Mouse (Mus musculus) liver, adult 10 weeks (tissue): ENCODE measurements around the gene Olfr33. TPM values are rescaled to one million over a fixed set of nuclear protein-coding genes. Genes with fewer than 3 reads are reported as not detected.

ENCODE experiments used
- polyA plus RNA-seq: library from polyadenylated mRNA; stranded (reverse); fragments of 350-450 nt; fragmentation: Illumina TruSeq; extraction: RNeasy Lipid Tissue Mini Kit (QIAGEN cat#74804); gene quantifications from one replicate; pipeline ENCODE4 v1.2.3, GENCODE M21; 2014; ENCODE audit warnings: low read depth, low replicate concordance

Gene Olfr33
- not detected for polyA plus RNA-seq

DNA sequence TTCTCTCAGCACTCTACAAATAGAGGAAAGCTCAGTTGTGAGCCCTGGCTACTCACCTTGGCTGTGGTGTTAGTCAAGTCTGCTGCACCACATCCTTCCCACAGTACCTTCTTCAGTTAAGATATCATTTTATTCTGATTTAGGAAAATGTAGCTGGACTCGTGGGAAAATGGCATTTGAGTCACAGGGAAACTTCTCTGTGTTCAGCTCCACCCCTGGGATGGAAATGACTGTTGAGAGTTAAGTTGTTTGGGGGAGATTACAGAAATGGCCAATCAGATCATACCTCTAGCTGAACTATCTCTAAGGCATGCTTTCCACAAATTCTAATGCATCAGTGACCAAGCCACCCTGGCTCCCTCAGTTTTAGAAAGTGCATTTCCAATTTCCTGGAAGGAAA lies at the start of gene Olfr33:
Gene Olfr33 (minus strand): TSS at position 101 of the 400 bp plus-strand sequence.

DNA sequence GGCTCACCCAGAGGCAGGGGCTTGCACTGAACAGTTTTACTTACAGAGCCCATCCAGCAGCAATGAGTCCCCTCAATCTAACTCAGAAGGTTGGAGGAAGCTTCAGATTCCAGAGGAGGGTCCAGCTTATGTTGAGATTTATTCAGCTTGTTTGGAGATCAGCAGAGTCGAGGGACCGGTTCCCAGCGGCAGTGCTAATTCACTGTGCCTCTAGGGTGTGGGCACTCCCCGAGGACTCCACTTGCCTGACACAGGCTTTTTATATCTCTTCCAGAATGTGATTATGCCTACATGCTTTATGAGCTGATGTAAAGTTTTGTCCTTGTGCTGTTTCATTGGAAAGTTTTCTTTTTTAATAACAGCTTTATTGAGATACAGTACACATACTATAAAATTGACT lies 40.4 kb upstream of the Olfr33 start, which contains the start of the genes Olfr560 and Olfr78:
Gene Olfr560 (minus strand): TSS at position 101 of the 400 bp plus-strand sequence.
Gene Olfr78 (minus strand): TSS at position 206 of the 400 bp plus-strand sequence.

GRCm38 (mm10) chr7:102727391-102727790 lies 8.5 kb upstream of the Olfr33 start, which contains the start of gene Olfr559:
TSS of gene Olfr559 (minus strand) at chr7:102727491.

DNA sequence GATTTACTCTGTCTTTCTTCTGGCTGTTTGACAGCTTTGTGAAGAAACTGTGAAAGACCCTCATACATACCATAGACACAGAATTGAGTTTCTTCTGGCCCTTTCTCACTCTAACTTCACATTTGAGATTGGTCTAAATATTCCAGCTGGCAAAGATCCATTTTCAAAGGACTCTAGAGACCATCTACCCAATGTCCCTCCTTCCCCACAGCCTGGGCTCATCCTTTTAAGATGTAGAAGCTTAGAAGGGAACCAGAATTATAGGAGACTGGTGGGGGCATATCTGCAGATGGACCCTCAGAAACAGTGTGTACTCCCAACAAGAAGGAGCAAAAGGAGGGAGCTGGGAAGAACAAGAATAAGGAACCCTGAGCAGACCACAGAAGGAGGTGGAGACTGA lies 17.0 kb downstream of the Olfr33 start, which contains the start of gene Olfr558:
Gene Olfr558 (plus strand): TSS at position 301 of the 400 bp plus-strand sequence.

GRCm38 (mm10) chr7:102695358-102696125 lies 23.3 kb downstream of the Olfr33 start, which contains the start of gene Olfr557:
TSS of gene Olfr557 (plus strand) at chr7:102695910.

DNA sequence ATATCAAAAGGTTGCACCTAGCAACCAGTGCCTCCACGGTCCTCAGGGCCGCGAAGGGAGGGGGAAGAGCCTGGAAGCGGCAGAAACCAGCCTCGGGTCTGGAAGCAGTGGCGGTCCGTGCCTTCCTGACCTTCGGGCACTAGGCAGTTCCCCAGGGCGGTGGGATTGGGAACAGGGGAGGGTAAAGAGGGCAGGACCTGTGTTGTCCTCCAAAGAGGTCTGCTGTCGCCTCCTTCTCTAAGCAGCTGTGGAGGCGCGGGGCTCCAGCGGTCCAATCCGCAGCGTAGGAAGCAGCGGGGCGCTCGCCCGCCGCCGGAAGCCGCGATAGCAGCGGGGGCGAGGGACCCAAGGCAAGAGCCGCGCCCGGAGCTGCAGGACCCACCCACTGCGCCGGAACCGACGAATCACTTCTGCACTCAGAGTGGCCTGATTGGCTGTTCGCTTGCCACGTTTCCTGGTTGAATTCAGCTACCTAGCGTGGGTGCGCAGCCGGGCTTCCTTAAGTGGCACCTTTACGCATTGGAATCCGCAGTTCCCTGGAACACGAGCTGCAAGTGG lies 31.8 kb downstream of the Olfr33 start, which contains the start of gene Trim68:
Gene Trim68 (minus strand): TSS at position 384 of the 558 bp plus-strand sequence.

GRCm38 (mm10) chr7:102664599-102664998 lies 54.3 kb downstream of the Olfr33 start, which contains the start of gene Olfr556:
TSS of gene Olfr556 (plus strand) at chr7:102664899.

Other genes starting within 250 kb of the Olfr33 start
- gene Olfr543, start 237.4 kb downstream of the Olfr33 start, polyA plus RNA-seq, result not detected
- not detected for gene Olfr544, start 230.8 kb downstream of the Olfr33 start, polyA plus RNA-seq
- not detected for gene Olfr545, start 219.5 kb downstream of the Olfr33 start, polyA plus RNA-seq
- not detected for gene Olfr547, start 184.3 kb downstream of the Olfr33 start, polyA plus RNA-seq
- not detected for gene Olfr548-ps1, start 178.2 kb downstream of the Olfr33 start, polyA plus RNA-seq
- gene Olfr549, start 169.2 kb downstream of the Olfr33 start, polyA plus RNA-seq, result not detected
- 7.4 TPM for gene Trim21, start 153.6 kb downstream of the Olfr33 start, polyA plus RNA-seq
- not detected for gene Olfr550, start 147.6 kb downstream of the Olfr33 start, polyA plus RNA-seq
- gene Olfr551, start 127.2 kb downstream of the Olfr33 start, polyA plus RNA-seq, result not detected
- gene Olfr552, start 121.3 kb downstream of the Olfr33 start, polyA plus RNA-seq, result not detected
- gene Olfr553, start 100.9 kb downstream of the Olfr33 start, polyA plus RNA-seq, result not detected
- not detected for gene Olfr554, start 80.6 kb downstream of the Olfr33 start, polyA plus RNA-seq
- gene Olfr555, start 60.2 kb downstream of the Olfr33 start, polyA plus RNA-seq, result not detected
- gene Olfr556, start 54.2 kb downstream of the Olfr33 start, polyA plus RNA-seq, result not detected
- 2.0 TPM for gene Trim68, start 31.7 kb downstream of the Olfr33 start, polyA plus RNA-seq
- gene Olfr557, start 23.2 kb downstream of the Olfr33 start, polyA plus RNA-seq, result not detected
- not detected for gene Olfr558, start 16.9 kb downstream of the Olfr33 start, polyA plus RNA-seq
- gene Olfr559, start 8.4 kb upstream of the Olfr33 start, polyA plus RNA-seq, result not detected
- not detected for gene Olfr560, start 40.3 kb upstream of the Olfr33 start, polyA plus RNA-seq
- not detected for gene Olfr78, start 40.4 kb upstream of the Olfr33 start, polyA plus RNA-seq
- not detected for gene Olfr561, start 52.2 kb upstream of the Olfr33 start, polyA plus RNA-seq
- gene Olfr564, start 84.4 kb upstream of the Olfr33 start, polyA plus RNA-seq, result not detected
- not detected for gene Olfr566, start 139.7 kb upstream of the Olfr33 start, polyA plus RNA-seq
- gene Olfr568, start 158.1 kb upstream of the Olfr33 start, polyA plus RNA-seq, result not detected
- not detected for gene Olfr569, start 171.8 kb upstream of the Olfr33 start, polyA plus RNA-seq
- gene Olfr570, start 175.5 kb upstream of the Olfr33 start, polyA plus RNA-seq, result not detected
- not detected for gene Olfr571, start 198.5 kb upstream of the Olfr33 start, polyA plus RNA-seq
- not detected for gene Olfr572, start 205.3 kb upstream of the Olfr33 start, polyA plus RNA-seq
- not detected for gene Olfr573-ps1, start 223.5 kb upstream of the Olfr33 start, polyA plus RNA-seq
- not detected for gene Olfr574, start 229.4 kb upstream of the Olfr33 start, polyA plus RNA-seq
- gene Olfr575, start 239.7 kb upstream of the Olfr33 start, polyA plus RNA-seq, result not detected
- not detected for gene Olfr576, start 243.6 kb upstream of the Olfr33 start, polyA plus RNA-seq